Comparison of ENCODE assay signal across 8 mouse cellular contexts in the genomic region with DNA sequence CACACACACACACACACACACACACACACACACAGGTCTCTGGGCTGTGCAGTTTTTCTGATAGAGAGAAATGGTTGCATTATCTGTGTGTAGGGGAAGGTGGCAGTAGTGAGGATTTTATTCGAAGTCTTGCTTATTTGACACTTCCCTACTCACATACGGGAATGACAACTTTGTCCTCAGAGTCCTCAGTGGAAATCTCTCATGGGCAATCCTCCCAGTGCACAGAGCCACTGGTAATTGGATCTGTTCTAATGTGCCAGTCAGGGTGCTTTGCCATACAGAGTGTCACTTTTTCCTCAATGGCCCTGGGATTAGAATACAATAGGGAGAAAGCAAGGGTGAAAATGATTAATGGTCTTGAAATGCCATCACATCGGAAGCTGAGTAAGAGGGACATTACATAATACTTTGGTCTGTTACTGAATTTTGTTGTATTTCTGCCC.
DNase-seq lines count a peak whose midpoint lies in the region; ATAC-seq and TF ChIP-seq lines count a peak whose summit lies in the region.

No protein-coding gene starts in this region.

- no peak overlapping the region for H3K4me2 ChIP-seq in kidney, embryonic 15.5 days

- DNase-seq in cerebellum, adult 11 months = no peak
- peak; percentile 33 for DNase-seq in kidney, adult 9 months
- peak; percentile 72 for DNase-seq in brain, embryonic 14.5 days (ENCODE audit: low read depth)
- DNase-seq in urinary bladder, adult 2 months (ENCODE audit: low spot score) = no peak
- DNase-seq in frontal cortex, adult 2 months (ENCODE audit: extremely low spot score in 1 of 2, low spot score in 1 of 2) = no peak

- no peaks in the 10 kb centered on the region for H3K9me3 ChIP-seq in kidney, embryonic 15.5 days (replicated peaks)

- ATAC-seq in cerebellum, adult (ENCODE audit: insufficient number of reproducible peaks, low FRiP score, low TSS enrichment) = peak; percentile 36; the same call in 1 of the 2 replicates
- no peak for ATAC-seq in kidney, embryonic 15.5 days (replicated peaks; ENCODE audit: low FRiP score)
- peak; percentile 82 for ATAC-seq in megakaryocyte, adult 5-6 weeks (ENCODE audit: poor library complexity, severe bottlenecking)

- no peak overlapping the region for H3K4me3 ChIP-seq in kidney, embryonic 15.5 days (replicated peaks)

- no peak overlapping the region for H3K27ac ChIP-seq in kidney, embryonic 15.5 days

- no peak for TF ChIP-seq POLR2A in brain, embryonic 14.5 days (IDR thresholded peaks at IDR 0.05; ENCODE audit: borderline replicate concordance, extremely low read depth, insufficient read depth, insufficient read length, poor library complexity, severe bottlenecking)

- no peaks in the 10 kb centered on the region for H3K27me3 ChIP-seq in kidney, embryonic 15.5 days

- no peaks in the 10 kb centered on the region for H3K36me3 ChIP-seq in kidney, embryonic 15.5 days

- no peak; the same call in 1 of the 2 replicates for TF ChIP-seq CTCF in brain, embryonic 14.5 days (IDR thresholded peaks at IDR 0.05; ENCODE audit: borderline replicate concordance, extremely low read depth, insufficient read depth, insufficient read length)

- 36% methylated on average over 3 of the region's 3 CpGs for whole genome bisulfite sequencing in kidney, embryonic 15.5 days

- no peak overlapping the region for H3K9ac ChIP-seq in kidney, embryonic 15.5 days

- H3K4me1 ChIP-seq in kidney, embryonic 15.5 days = peaks cover 15% of the 10 kb centered on the region

Comparison
In these comparisons a context has a peak if more than half of its experiments do, and no peak if none do; other contexts are left out.
1. DNase-seq: peak in kidney, adult 9 months (single experiment) and brain, embryonic 14.5 days (single experiment); none in cerebellum, adult 11 months (single experiment), urinary bladder, adult 2 months (single experiment) and frontal cortex, adult 2 months (0 of 2).